Mouse (Mus musculus): Measurements from ENCODE around the gene Poldip3. TPM values are rescaled to one million over a fixed set of nuclear protein-coding genes. Genes with fewer than 3 reads are reported as not detected.

Poldip3 gene
- polyA plus RNA-seq, 1 experiment from 2014 or later = 88.6 TPM

GRCm38 (mm10) chr15:83173914-83174884 is 25.0 kb upstream of the Poldip3 start:
- Histone ChIP-seq H3K36me3 (ENCODE audit: insufficient read depth, low read length) (no peaks in the 10 kb centered on the region), H3K27me3 (ENCODE audit: insufficient read depth, low read length) (no peaks in the 10 kb centered on the region), H3K9me3 (replicated peaks; ENCODE audit: low read length) (no peaks in the 10 kb centered on the region), H3K9ac (ENCODE audit: low read depth, low read length) (no peak overlapping the region), H3K4me3 (replicated peaks; ENCODE audit: low read depth, low read length) (no peak overlapping the region), H3K4me1 (replicated peaks; ENCODE audit: insufficient read depth, low read length) (peaks cover 27% of the 10 kb centered on the region), H3K27ac (no peak overlapping the region), H3K4me2 (ENCODE audit: low read length) (no peak overlapping the region)
- ATAC-seq (replicated peaks; ENCODE audit: low FRiP score, low read depth) = no peak
- WGBS = 87% methylated on average over 14 of the region's 14 CpGs
- DNase-seq (ENCODE audit: low spot score) = no peak
- TF ChIP-seq CTCF (IDR thresholded peaks at IDR 0.05; ENCODE audit: low read depth) = no peak

GRCm38 (mm10) chr15:83172492-83173429 is 23.6 kb upstream of the Poldip3 start, which contains the start of gene Cyb5r3:
Cyb5r3 (minus strand) TSS chr15:83172592.
- Histone ChIP-seq H3K4me1 (replicated peaks; ENCODE audit: insufficient read depth, low read length) (peaks cover 36% of the 10 kb centered on the region), H3K27ac (peak within 1 kb of the TSS; percentile 93), H3K4me3 (replicated peaks; ENCODE audit: low read depth, low read length) (peak within 1 kb of the TSS; percentile 79), H3K9me3 (replicated peaks; ENCODE audit: low read length) (no peaks in the 10 kb centered on the region), H3K9ac (ENCODE audit: low read depth, low read length) (peak within 1 kb of the TSS; percentile 84), H3K36me3 (ENCODE audit: insufficient read depth, low read length) (no peaks in the 10 kb centered on the region), H3K27me3 (ENCODE audit: insufficient read depth, low read length) (no peaks in the 10 kb centered on the region), H3K4me2 (ENCODE audit: low read length) (peak within 1 kb of the TSS; percentile 95)
- 28% methylated on average over 28 of the region's 28 CpGs for WGBS
- peak; percentile 24; the same call in 1 of the 2 replicates for TF ChIP-seq CTCF (IDR thresholded peaks at IDR 0.05; ENCODE audit: low read depth)
- DNase-seq (ENCODE audit: low spot score) (peak; percentile 62), ATAC-seq (replicated peaks; ENCODE audit: low FRiP score, low read depth) (peak; percentile 49)

- H3K4me1 ChIP-seq (replicated peaks; ENCODE audit: insufficient read depth, low read length) = peaks cover 41% of the 10 kb centered on the region
- peak overlapping the region; percentile 93 for H3K27ac ChIP-seq
- H3K4me2 ChIP-seq (ENCODE audit: low read length) = peak overlapping the region; percentile 95
- no peaks in the 10 kb centered on the region for H3K36me3 ChIP-seq (ENCODE audit: insufficient read depth, low read length)
- DNase-seq (ENCODE audit: low spot score) = peak; percentile 97
- TF ChIP-seq CTCF (IDR thresholded peaks at IDR 0.05; ENCODE audit: low read depth) = peak; percentile 59
- no peaks in the 10 kb centered on the region for H3K27me3 ChIP-seq (ENCODE audit: insufficient read depth, low read length)
- peak; percentile 93 for ATAC-seq (replicated peaks; ENCODE audit: low FRiP score, low read depth)
- WGBS = under 1% methylated on average over 67 of the region's 67 CpGs
- peak overlapping the region; percentile 79 for H3K4me3 ChIP-seq (replicated peaks; ENCODE audit: low read depth, low read length)
- H3K9me3 ChIP-seq (replicated peaks; ENCODE audit: low read length) = no peaks in the 10 kb centered on the region
- peak overlapping the region; percentile 84 for H3K9ac ChIP-seq (ENCODE audit: low read depth, low read length)
Observed at GRCm38 (mm10) chr15:83171712-83172481, 22.7 kb upstream of the Poldip3 start.

DNA sequence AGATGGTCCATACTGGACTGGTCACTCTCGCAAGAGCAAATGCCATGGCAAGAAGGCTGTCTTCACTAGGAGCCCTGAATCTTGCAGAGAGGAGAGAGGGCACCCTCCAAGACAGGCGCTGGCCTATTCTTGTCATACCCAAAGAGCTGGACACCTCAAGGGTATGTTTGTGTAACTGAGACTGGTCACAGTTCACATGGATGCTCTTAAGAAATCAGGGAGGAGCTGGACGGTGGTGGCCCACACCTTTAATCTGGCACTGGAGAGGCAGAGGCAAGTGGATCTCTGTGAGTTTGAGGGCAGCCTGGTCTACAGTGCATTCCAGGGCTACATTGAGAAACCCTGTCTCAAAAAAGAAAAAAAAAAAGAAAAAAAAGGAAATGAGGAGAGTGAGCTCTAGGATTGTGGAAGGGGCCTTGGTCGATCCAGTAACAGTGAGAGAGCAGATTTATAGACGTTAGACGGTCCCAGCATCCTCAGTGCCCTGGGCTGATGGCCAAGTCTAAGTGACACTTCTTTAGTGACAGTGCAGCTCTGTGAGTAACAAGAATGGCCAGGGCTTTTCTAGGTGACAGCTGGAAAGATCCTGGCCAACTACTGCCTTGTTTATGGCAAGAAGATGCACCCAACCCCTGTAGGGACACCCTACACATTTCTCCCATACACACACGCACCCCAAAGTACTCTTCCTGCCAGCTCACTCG is 21.9 kb upstream of the Poldip3 start:
- H3K27ac ChIP-seq = peak overlapping the region; percentile 93; the same call in 1 of the 2 replicates
- H3K9ac ChIP-seq (ENCODE audit: low read depth, low read length) = peak overlapping the region; percentile 84
- no peak for TF ChIP-seq CTCF (IDR thresholded peaks at IDR 0.05; ENCODE audit: low read depth)
- peaks cover 49% of the 10 kb centered on the region for H3K4me1 ChIP-seq (replicated peaks; ENCODE audit: insufficient read depth, low read length)
- H3K4me3 ChIP-seq (replicated peaks; ENCODE audit: low read depth, low read length) = peak overlapping the region; percentile 79
- H3K27me3 ChIP-seq (ENCODE audit: insufficient read depth, low read length) = no peaks in the 10 kb centered on the region
- WGBS = 35% methylated on average over 8 of the region's 8 CpGs
- peak overlapping the region; percentile 95 for H3K4me2 ChIP-seq (ENCODE audit: low read length)
- ATAC-seq (replicated peaks; ENCODE audit: low FRiP score, low read depth) (no peak), DNase-seq (ENCODE audit: low spot score) (peak; percentile 47)
- H3K36me3 ChIP-seq (ENCODE audit: insufficient read depth, low read length) = no peaks in the 10 kb centered on the region
- no peaks in the 10 kb centered on the region for H3K9me3 ChIP-seq (replicated peaks; ENCODE audit: low read length)

Measured in kidney, postnatal 0 days (tissue).